Mouse (Mus musculus) embryonic facial prominence, embryonic 14.5 days (tissue): ENCODE measurements around the gene Tfdp1. TPM values are rescaled to one million over a fixed set of nuclear protein-coding genes. Genes with fewer than 3 reads are reported as not detected.

Experiments used
- ATAC-seq: fragments of 200-750 bp; cut with Nextera tagmentation; 2 replicates; pipeline ENCODE4 v1.8.0; 2017; ENCODE audit warnings: low read depth, moderate number of reproducible peaks, moderate TSS enrichment
- DNase-seq: peaks from one replicate; pipeline ENCODE4 v3.0.0-alpha.2; 2015; ENCODE audit warnings: low spot score
- H3K27ac ChIP-seq: fragments of 300-500 bp; sonication (generic); replicated peaks from 2 replicates; pipeline ENCODE4 v1.5.1; 2014; ENCODE audit warnings: low read depth, mild to moderate bottlenecking, low read length, moderate library complexity
- H3K27me3 ChIP-seq: fragments of 300-500 bp; sonication (generic); replicated peaks from 2 replicates; pipeline ENCODE4 v1.6.1; 2014; ENCODE audit warnings: low read length; ENCODE audit not compliant: control insufficient read depth, insufficient read depth
- H3K36me3 ChIP-seq: fragments of 300-500 bp; sonication (generic); 2 replicates; pipeline ENCODE4 v1.6.1; 2014; ENCODE audit warnings: low read length, mixed read lengths; ENCODE audit not compliant: control insufficient read depth, insufficient read depth
- H3K4me1 ChIP-seq: fragments of 300-500 bp; sonication (generic); 2 replicates; pipeline ENCODE4 v1.6.1; 2014; ENCODE audit warnings: antibody characterized with exemption, low read length; ENCODE audit not compliant: control insufficient read depth, insufficient read depth
- H3K4me2 ChIP-seq: fragments of 300-500 bp; sonication (generic); 2 replicates; pipeline ENCODE4 v1.6.1; 2014; ENCODE audit warnings: low read depth, mild to moderate bottlenecking, low read length, moderate library complexity, mixed read lengths
- H3K4me3 ChIP-seq: fragments of 300-500 bp; sonication (generic); 2 replicates; pipeline ENCODE4 v1.5.1; 2014; ENCODE audit warnings: low read depth, mild to moderate bottlenecking, low read length
- H3K9ac ChIP-seq: fragments of 300-500 bp; sonication (generic); 2 replicates; pipeline ENCODE4 v1.6.1; 2014; ENCODE audit warnings: low read depth, mild to moderate bottlenecking, low read length, moderate library complexity, mixed read lengths
- H3K9me3 ChIP-seq: fragments of 300-500 bp; sonication (generic); 2 replicates; pipeline ENCODE4 v1.6.1; 2016; ENCODE audit warnings: low read length; ENCODE audit not compliant: control insufficient read depth
- WGBS: fragments of 180-500 bp; shearing (Covaris S2); extraction: QIAGEN DNeasy Blood & Tissue Kit; methylation state at CpG from one replicate; pipeline ENCODE4 v1.1.7; 2014; 5-methylcytosine and 5-hydroxymethylcytosine counted together
- polyA plus RNA-seq: library from polyadenylated mRNA; unstranded; fragments of >200 nt; fragmentation: Nextera tagmentation; extraction: Ambion mirVana; gene quantifications from 2 replicates; pipeline ENCODE4 v1.2.1, GENCODE M21; 2014

Tfdp1 gene
- polyA plus RNA-seq, 1 experiment from 2014 or later, result 150 TPM

- Histone ChIP-seq H3K4me3 (no peak overlapping the region), H3K27me3 (no peaks in the 10 kb centered on the region), H3K4me1 (no peaks in the 10 kb centered on the region), H3K9ac (no peak overlapping the region), H3K4me2 (no peak overlapping the region), H3K9me3 (no peaks in the 10 kb centered on the region), H3K27ac (no peak overlapping the region), H3K36me3 (no peaks in the 10 kb centered on the region)
- DNase-seq (no peak), ATAC-seq (no peak)
- 77% methylated on average over 1 of the region's 2 CpGs for WGBS
Observed at GRCm38 (mm10) chr8:13388744-13389143, 50.2 kb downstream of the Tfdp1 start.

- no peak for DNase-seq
- Histone ChIP-seq H3K4me1 (no peaks in the 10 kb centered on the region), H3K27me3 (no peaks in the 10 kb centered on the region), H3K9ac (no peak overlapping the region), H3K9me3 (no peaks in the 10 kb centered on the region), H3K27ac (no peak overlapping the region), H3K4me3 (no peak overlapping the region), H3K4me2 (no peak overlapping the region), H3K36me3 (no peaks in the 10 kb centered on the region)
- ATAC-seq, result no peak
- WGBS, result 82% methylated on average over 7 of the region's 7 CpGs
Observed at GRCm38 (mm10) chr8:13393869-13394268, 55.3 kb downstream of the Tfdp1 start.

- Histone ChIP-seq H3K9ac (no peak within 1 kb of the TSS), H3K27ac (no peak within 1 kb of the TSS), H3K9me3 (no peaks in the 10 kb centered on the region), H3K4me2 (no peak within 1 kb of the TSS), H3K36me3 (no peaks in the 10 kb centered on the region), H3K4me1 (no peaks in the 10 kb centered on the region), H3K4me3 (no peak within 1 kb of the TSS), H3K27me3 (no peaks in the 10 kb centered on the region)
- no peak for DNase-seq
- no peak for ATAC-seq
- 79% methylated on average over 4 of the region's 5 CpGs for WGBS
Observed at GRCm38 (mm10) chr8:13396725-13397124, 58.2 kb downstream of the Tfdp1 start, which contains the start of gene Atp4b. TSS of gene Atp4b (minus strand) at chr8:13396825.

GRCm38 (mm10) chr8:13403517-13403916 lies 65.0 kb downstream of the Tfdp1 start:
- Histone ChIP-seq H3K27ac (no peak overlapping the region), H3K36me3 (no peaks in the 10 kb centered on the region), H3K4me1 (no peaks in the 10 kb centered on the region), H3K9me3 (no peaks in the 10 kb centered on the region), H3K4me3 (no peak overlapping the region), H3K4me2 (no peak overlapping the region), H3K27me3 (no peaks in the 10 kb centered on the region), H3K9ac (no peak overlapping the region)
- WGBS, result 66% methylated on average over 5 of the region's 6 CpGs
- no peak for DNase-seq
- ATAC-seq, result no peak

GRCm38 (mm10) chr8:13404666-13405131 lies 66.1 kb downstream of the Tfdp1 start, which contains the start of gene Grk1:
TSS of gene Grk1 (plus strand) at chr8:13405081.
- H3K27ac ChIP-seq, result no peak within 1 kb of the TSS
- ATAC-seq (no peak), DNase-seq (no peak)
- H3K36me3 ChIP-seq, result no peaks in the 10 kb centered on the region
- 83% methylated on average over 5 of the region's 5 CpGs for WGBS
- H3K4me1 ChIP-seq, result no peaks in the 10 kb centered on the region
- no peak within 1 kb of the TSS for H3K4me2 ChIP-seq
- no peak within 1 kb of the TSS for H3K4me3 ChIP-seq
- H3K9me3 ChIP-seq, result no peaks in the 10 kb centered on the region
- no peak within 1 kb of the TSS for H3K9ac ChIP-seq
- no peaks in the 10 kb centered on the region for H3K27me3 ChIP-seq

- Histone ChIP-seq H3K9ac (no peak overlapping the region), H3K4me2 (no peak overlapping the region), H3K4me1 (no peaks in the 10 kb centered on the region), H3K27ac (no peak overlapping the region), H3K9me3 (no peaks in the 10 kb centered on the region), H3K27me3 (no peaks in the 10 kb centered on the region), H3K36me3 (no peaks in the 10 kb centered on the region), H3K4me3 (no peak overlapping the region)
- 82% methylated on average over 5 of the region's 5 CpGs for WGBS
- no peak for DNase-seq
- ATAC-seq, result no peak
Observed at GRCm38 (mm10) chr8:13406011-13406410, 67.5 kb downstream of the Tfdp1 start.

GRCm38 (mm10) chr8:13411597-13411996 lies 73.0 kb downstream of the Tfdp1 start:
- Histone ChIP-seq H3K4me3 (no peak overlapping the region), H3K36me3 (no peaks in the 10 kb centered on the region), H3K27me3 (no peaks in the 10 kb centered on the region), H3K9me3 (no peaks in the 10 kb centered on the region), H3K4me1 (no peaks in the 10 kb centered on the region), H3K9ac (no peak overlapping the region), H3K27ac (no peak overlapping the region), H3K4me2 (no peak overlapping the region)
- no peak; the same call in 1 of the 2 replicates for ATAC-seq
- WGBS, result 23% methylated on average over 6 of the region's 6 CpGs
- peak; percentile 41 for DNase-seq

- H3K4me1 ChIP-seq, result no peaks in the 10 kb centered on the region
- no peak overlapping the region for H3K4me2 ChIP-seq
- H3K27ac ChIP-seq, result no peak overlapping the region
- H3K4me3 ChIP-seq, result no peak overlapping the region
- no peaks in the 10 kb centered on the region for H3K27me3 ChIP-seq
- ATAC-seq (no peak), DNase-seq (peak; percentile 56)
- H3K36me3 ChIP-seq, result no peaks in the 10 kb centered on the region
- H3K9me3 ChIP-seq, result no peaks in the 10 kb centered on the region
- H3K9ac ChIP-seq, result no peak overlapping the region
- 54% methylated on average over 13 of the region's 13 CpGs for WGBS
Observed at GRCm38 (mm10) chr8:13412891-13413558, 74.5 kb downstream of the Tfdp1 start.

GRCm38 (mm10) chr8:13413823-13414390 lies 75.4 kb downstream of the Tfdp1 start:
- no peak overlapping the region for H3K9ac ChIP-seq
- H3K27ac ChIP-seq, result no peak overlapping the region
- no peak overlapping the region for H3K4me3 ChIP-seq
- DNase-seq (no peak), ATAC-seq (no peak)
- no peaks in the 10 kb centered on the region for H3K9me3 ChIP-seq
- no peaks in the 10 kb centered on the region for H3K27me3 ChIP-seq
- 49% methylated on average over 12 of the region's 12 CpGs for WGBS
- H3K4me2 ChIP-seq, result no peak overlapping the region
- H3K36me3 ChIP-seq, result no peaks in the 10 kb centered on the region
- H3K4me1 ChIP-seq, result no peaks in the 10 kb centered on the region
